Mouse (Mus musculus): ENCODE data around the gene Tmem69. TPM values are rescaled to one million over a fixed set of nuclear protein-coding genes. Genes with fewer than 3 reads are reported as not detected.

The Tmem69 gene
- total RNA-seq, 2 experiments from 2014 or later = 19.7 to 24.9 TPM

Other genes with a start within 250 kb of the Tmem69 start
- 10 to 100 TPM; 41.9 to 44.7 TPM for gene Mast2, start 91.8 kb downstream of the Tmem69 start, total RNA-seq (2021)
- 10 to 100 TPM; 12.5 to 14.5 TPM for gene Ipp, start 48.4 kb downstream of the Tmem69 start, total RNA-seq (2021)
- 10 to 100 TPM; 62.5 to 67.0 TPM for gene Gpbp1l1, start 1.7 kb upstream of the Tmem69 start, total RNA-seq (2021)
- gene Ccdc17, start 40.7 kb upstream of the Tmem69 start, total RNA-seq (2021) = 10 to 100 TPM in 1 of 2 experiments, 1 to 10 TPM in 1; 8.4 to 11.7 TPM
- gene Nasp, start 72.0 kb upstream of the Tmem69 start, total RNA-seq (2021) = 10 to 100 TPM; 20.3 to 24.6 TPM
- 100 to 1,000 TPM; 822 to 909 TPM for gene Akr1a1, start 95.7 kb upstream of the Tmem69 start, total RNA-seq (2021)
- 100 to 1,000 TPM; 648 to 719 TPM for gene Prdx1, start 129.6 kb upstream of the Tmem69 start, total RNA-seq (2021)
- gene Mmachc, start 152.5 kb upstream of the Tmem69 start, total RNA-seq (2021) = 10 to 100 TPM; 32.3 to 40.3 TPM
- 10 to 100 TPM; 15.4 to 15.5 TPM for gene Ccdc163, start 152.6 kb upstream of the Tmem69 start, total RNA-seq (2021)
- gene Tesk2, start 165.0 kb upstream of the Tmem69 start, total RNA-seq (2021) = 1 to 10 TPM; 2.6 to 2.7 TPM

All from adrenal gland, adult 18-20 months (tissue).